Mouse (Mus musculus): Measurements from ENCODE around the gene She.
"Not testable (repeated sequence)": the region's sequence is repeated elsewhere in the genome, so short reads cannot be mapped to it uniquely, and the experiment has no call there.

She gene

GRCm38 (mm10) chr3:89830815-89831591 lies at the start of gene She:
TSS of gene She (plus strand) at chr3:89831370.
- DNase-seq = peak; percentile 37

GRCm38 (mm10) chr3:89781640-89782039 lies 49.5 kb upstream of the She start:
- DNase-seq = no peak

- DNase-seq = peak; percentile 74
Measured at GRCm38 (mm10) chr3:89784991-89785753, 46.0 kb upstream of the She start.

GRCm38 (mm10) chr3:89786275-89786674 lies 44.9 kb upstream of the She start:
- no peak for DNase-seq

GRCm38 (mm10) chr3:89788680-89789352 lies 42.4 kb upstream of the She start:
- no peak for DNase-seq

- DNase-seq = no peak
Measured at GRCm38 (mm10) chr3:89794616-89795015, 36.6 kb upstream of the She start.

- DNase-seq = no peak
Measured at GRCm38 (mm10) chr3:89795746-89796145, 35.4 kb upstream of the She start.

- no peak for DNase-seq
Measured at GRCm38 (mm10) chr3:89796358-89796757, 34.8 kb upstream of the She start.

GRCm38 (mm10) chr3:89798518-89798917 lies 32.7 kb upstream of the She start:
- no peak for DNase-seq

GRCm38 (mm10) chr3:89799476-89799875 lies 31.7 kb upstream of the She start:
- peak; percentile 30 for DNase-seq

GRCm38 (mm10) chr3:89800078-89800477 lies 31.1 kb upstream of the She start:
- DNase-seq = not testable (repeated sequence)

GRCm38 (mm10) chr3:89800774-89801506 lies 30.2 kb upstream of the She start:
- DNase-seq = no peak

GRCm38 (mm10) chr3:89801507-89801847 lies 29.7 kb upstream of the She start:
- no peak for DNase-seq

GRCm38 (mm10) chr3:89802876-89803275 lies 28.3 kb upstream of the She start:
- DNase-seq = no peak

GRCm38 (mm10) chr3:89805179-89805578 lies 26.0 kb upstream of the She start:
- no peak for DNase-seq

GRCm38 (mm10) chr3:89806751-89807150 lies 24.4 kb upstream of the She start:
- no peak for DNase-seq

GRCm38 (mm10) chr3:89807171-89807570 lies 24.0 kb upstream of the She start:
- no peak for DNase-seq

- DNase-seq = no peak
Measured at GRCm38 (mm10) chr3:89807881-89808280, 23.3 kb upstream of the She start.

GRCm38 (mm10) chr3:89808638-89809037 lies 22.5 kb upstream of the She start:
- no peak for DNase-seq

GRCm38 (mm10) chr3:89810841-89811240 lies 20.3 kb upstream of the She start:
- no peak for DNase-seq

- DNase-seq = no peak
Measured at GRCm38 (mm10) chr3:89812166-89812565, 19.0 kb upstream of the She start.

- DNase-seq = no peak
Measured at GRCm38 (mm10) chr3:89814051-89814450, 17.1 kb upstream of the She start.

GRCm38 (mm10) chr3:89817056-89817455 lies 14.1 kb upstream of the She start:
- peak; percentile 19 for DNase-seq
